Mouse (Mus musculus) limb, embryonic 13.5 days (tissue): ENCODE data around the gene Sirpa. TPM values are rescaled to one million over a fixed set of nuclear protein-coding genes. Genes with fewer than 3 reads are reported as not detected.
A peak's percentile ranks its signal among the peaks of the same experiment; 100 is the strongest.

Experiments used
- ATAC-seq: fragments of 200-750 bp; cut with Nextera tagmentation; 2 replicates; pipeline ENCODE4 v1.8.0; 2017; ENCODE audit warnings: low read depth, moderate number of reproducible peaks, moderate TSS enrichment; ENCODE audit not compliant: low FRiP score
- H3K27ac ChIP-seq: fragments of 300-500 bp; sonication (generic); 2 replicates; pipeline ENCODE4 v1.5.1; 2015; ENCODE audit warnings: inconsistent platforms, mild to moderate bottlenecking, moderate library complexity
- H3K27me3 ChIP-seq: fragments of 300-500 bp; sonication (generic); 2 replicates; pipeline ENCODE4 v1.6.1; 2015; ENCODE audit warnings: mild to moderate bottlenecking, inconsistent platforms
- H3K36me3 ChIP-seq: fragments of 300-500 bp; sonication (generic); 2 replicates; pipeline ENCODE4 v1.6.1; 2015; ENCODE audit warnings: inconsistent platforms, mild to moderate bottlenecking, moderate library complexity
- H3K4me1 ChIP-seq: fragments of 300-500 bp; sonication (generic); 2 replicates; pipeline ENCODE4 v1.6.1; 2015; ENCODE audit warnings: inconsistent platforms
- H3K4me2 ChIP-seq: fragments of 300-500 bp; sonication (generic); replicated peaks from 2 replicates; pipeline ENCODE4 v1.6.1; 2015; ENCODE audit warnings: inconsistent platforms, mild to moderate bottlenecking, moderate library complexity
- H3K4me3 ChIP-seq: fragments of 300-500 bp; sonication (generic); 2 replicates; pipeline ENCODE4 v1.5.1; 2015; ENCODE audit warnings: moderate library complexity, mild to moderate bottlenecking, inconsistent platforms
- H3K9ac ChIP-seq: fragments of 300-500 bp; sonication (generic); 2 replicates; pipeline ENCODE4 v1.6.1; 2015; ENCODE audit warnings: mild to moderate bottlenecking, inconsistent platforms
- H3K9me3 ChIP-seq: fragments of 300-500 bp; sonication (generic); 2 replicates; pipeline ENCODE4 v1.6.1; 2016; ENCODE audit warnings: inconsistent platforms
- WGBS: fragments of 180-500 bp; shearing (Covaris S2); methylation state at CpG from one replicate; pipeline ENCODE4 v1.1.7; 2015; 5-methylcytosine and 5-hydroxymethylcytosine counted together
- polyA plus RNA-seq: library from polyadenylated mRNA; unstranded; fragments of >200 nt; fragmentation: Nextera tagmentation; extraction: Ambion mirVana; gene quantifications from 2 replicates; pipeline ENCODE4 v1.2.1, GENCODE M21; 2015

Gene Sirpa
- polyA plus RNA-seq, 1 experiment from 2014 or later: 21.2 TPM

- Histone ChIP-seq H3K4me3 (no peak overlapping the region), H3K9me3 (no peaks in the 10 kb centered on the region), H3K9ac (no peak overlapping the region), H3K4me1 (0 out of 2 replicates have a peak, but pooled peaks cover 8% of the 10 kb centered on the region), H3K4me2 (no peak overlapping the region), H3K27ac (no peak overlapping the region), H3K27me3 (peaks cover 7% of the 10 kb centered on the region; the same call in 1 of the 2 replicates), H3K36me3 (no peaks in the 10 kb centered on the region)
- 83% methylated on average over 11 of the region's 11 CpGs for WGBS
- no peak for ATAC-seq
Measured at GRCm38 (mm10) chr2:129585904-129586514, 6.6 kb upstream of the Sirpa start.

GRCm38 (mm10) chr2:129587241-129587640 lies 5.4 kb upstream of the Sirpa start:
- Histone ChIP-seq H3K27ac (no peak overlapping the region), H3K36me3 (no peaks in the 10 kb centered on the region), H3K9me3 (no peaks in the 10 kb centered on the region), H3K4me3 (no peak overlapping the region), H3K4me2 (no peak overlapping the region), H3K4me1 (peaks cover 12% of the 10 kb centered on the region), H3K27me3 (peaks cover 7% of the 10 kb centered on the region; the same call in 1 of the 2 replicates), H3K9ac (no peak overlapping the region)
- WGBS: 56% methylated on average over 3 of the region's 3 CpGs
- no peak for ATAC-seq

- H3K9ac ChIP-seq: no peak overlapping the region
Measured at GRCm38 (mm10) chr2:129587825-129588251, 4.8 kb upstream of the Sirpa start.

DNA sequence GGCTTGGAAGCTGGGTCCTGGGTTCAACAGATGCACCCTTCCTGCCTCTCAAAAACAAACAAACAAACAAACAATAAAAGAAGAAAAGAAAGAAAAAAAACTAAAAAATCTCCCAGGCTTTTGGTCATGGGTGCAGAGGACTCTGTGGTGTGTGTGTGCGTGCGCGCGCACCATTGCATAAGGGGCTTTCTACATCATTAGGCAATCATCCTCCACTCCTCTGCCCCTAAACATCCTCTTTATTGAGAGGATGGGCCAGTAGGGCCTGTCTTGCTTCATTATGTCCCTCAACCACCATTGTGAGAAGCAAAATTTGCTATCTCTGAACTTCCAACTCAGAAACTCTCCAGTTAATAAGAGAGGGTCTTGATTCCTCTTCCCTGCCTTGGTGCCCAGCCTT lies 738 bp upstream of the Sirpa start:
- Histone ChIP-seq H3K27ac (no peak overlapping the region), H3K36me3 (no peaks in the 10 kb centered on the region), H3K27me3 (peaks cover 15% of the 10 kb centered on the region; the same call in 1 of the 2 replicates), H3K9me3 (no peaks in the 10 kb centered on the region), H3K9ac (peak overlapping the region; percentile 84; the same call in 1 of the 2 replicates), H3K4me1 (peaks cover 31% of the 10 kb centered on the region), H3K4me2 (peak overlapping the region; percentile 86), H3K4me3 (peak overlapping the region; percentile 69)
- 99% methylated on average over 4 of the region's 4 CpGs for WGBS
- ATAC-seq: no peak

More at GRCm38 (mm10) chr2:129587825-129588251, 4.8 kb upstream of the Sirpa start:
- no peaks in the 10 kb centered on the region for H3K36me3 ChIP-seq
- H3K9me3 ChIP-seq: no peaks in the 10 kb centered on the region
- H3K4me2 ChIP-seq: no peak overlapping the region
- H3K27ac ChIP-seq: no peak overlapping the region
- WGBS: 18% methylated on average over 7 of the region's 7 CpGs
- peaks cover 7% of the 10 kb centered on the region; the same call in 1 of the 2 replicates for H3K27me3 ChIP-seq
- no peak overlapping the region for H3K4me3 ChIP-seq
- H3K4me1 ChIP-seq: peaks cover 16% of the 10 kb centered on the region
- no peak for ATAC-seq

- 0 out of 2 replicates have a peak, but pooled peaks cover 8% of the 10 kb centered on the region for H3K27me3 ChIP-seq
- H3K4me3 ChIP-seq: peak overlapping the region; percentile 69
- ATAC-seq: peak; percentile 85
- H3K9me3 ChIP-seq: no peaks in the 10 kb centered on the region
- peak overlapping the region; percentile 84 for H3K9ac ChIP-seq
- H3K4me2 ChIP-seq: peak overlapping the region; percentile 86
- peaks cover 25% of the 10 kb centered on the region for H3K4me1 ChIP-seq
- peak overlapping the region; percentile 87 for H3K27ac ChIP-seq
- WGBS: 0% methylated on average over 20 of the region's 77 CpGs
- no peaks in the 10 kb centered on the region for H3K36me3 ChIP-seq
Measured at GRCm38 (mm10) chr2:129593141-129593875, 673 bp downstream of the Sirpa start.

DNA sequence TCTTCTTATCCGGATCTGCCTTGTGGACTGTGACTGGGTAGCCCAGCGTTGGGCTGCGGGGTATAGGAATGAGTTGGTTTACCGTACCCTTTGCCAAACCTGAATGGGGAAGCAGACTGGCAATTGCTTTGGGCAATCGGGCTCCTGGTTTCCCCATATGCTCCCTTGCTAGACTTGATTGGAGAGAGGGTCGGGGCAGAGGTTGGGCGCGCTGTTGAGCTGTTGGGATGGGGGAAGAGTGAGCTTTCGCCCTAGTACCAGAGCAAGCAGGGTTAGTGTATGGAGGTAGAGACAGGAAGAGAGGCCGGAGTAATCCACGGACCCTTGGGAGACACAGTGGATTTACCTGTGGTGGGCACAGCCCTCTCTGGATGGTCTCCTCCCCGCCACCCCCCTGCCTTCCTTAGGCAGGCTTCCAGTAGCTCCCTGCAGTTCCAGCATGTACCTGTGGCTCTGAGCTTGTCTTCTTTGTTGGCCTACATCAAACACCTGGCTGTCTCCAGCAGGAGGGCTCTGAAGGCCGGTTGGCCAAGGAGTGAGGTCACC lies 1.3 kb downstream of the Sirpa start:
- Histone ChIP-seq H3K9me3 (no peaks in the 10 kb centered on the region), H3K4me3 (peak overlapping the region; percentile 69), H3K36me3 (no peaks in the 10 kb centered on the region), H3K9ac (peak overlapping the region; percentile 84), H3K27ac (peak overlapping the region; percentile 87), H3K4me2 (peak overlapping the region; percentile 86), H3K4me1 (peaks cover 25% of the 10 kb centered on the region), H3K27me3 (0 out of 2 replicates have a peak, but pooled peaks cover 8% of the 10 kb centered on the region)
- peak; percentile 9; the same call in 1 of the 2 replicates for ATAC-seq
- WGBS: 6% methylated on average over 13 of the region's 13 CpGs

DNA sequence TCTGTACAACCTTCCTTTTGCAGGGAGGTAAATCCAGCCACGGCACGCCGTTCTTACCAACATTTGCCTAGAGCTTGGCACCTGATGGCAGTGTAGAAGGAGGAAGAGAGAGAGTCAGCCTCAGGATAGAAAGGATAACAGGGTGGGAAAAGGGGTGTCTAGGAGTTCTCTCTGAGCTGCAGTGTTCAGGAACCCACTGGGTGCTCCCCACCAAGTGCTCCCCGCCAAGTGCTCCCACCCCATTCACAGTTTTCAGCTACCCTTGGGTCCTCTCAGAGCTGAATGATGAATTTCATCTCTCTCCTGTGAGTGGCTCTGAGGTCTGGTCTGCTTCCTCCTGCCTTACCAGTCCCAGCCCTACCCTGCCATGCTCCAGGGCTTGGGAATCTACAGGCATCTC lies 1.9 kb downstream of the Sirpa start:
- Histone ChIP-seq H3K4me1 (peaks cover 30% of the 10 kb centered on the region), H3K36me3 (no peaks in the 10 kb centered on the region), H3K9ac (peak overlapping the region; percentile 84), H3K27me3 (0 out of 2 replicates have a peak, but pooled peaks cover 8% of the 10 kb centered on the region), H3K9me3 (no peaks in the 10 kb centered on the region), H3K27ac (no peak overlapping the region), H3K4me3 (peak overlapping the region; percentile 69), H3K4me2 (peak overlapping the region; percentile 86)
- no peak for ATAC-seq
- 79% methylated on average over 4 of the region's 4 CpGs for WGBS

DNA sequence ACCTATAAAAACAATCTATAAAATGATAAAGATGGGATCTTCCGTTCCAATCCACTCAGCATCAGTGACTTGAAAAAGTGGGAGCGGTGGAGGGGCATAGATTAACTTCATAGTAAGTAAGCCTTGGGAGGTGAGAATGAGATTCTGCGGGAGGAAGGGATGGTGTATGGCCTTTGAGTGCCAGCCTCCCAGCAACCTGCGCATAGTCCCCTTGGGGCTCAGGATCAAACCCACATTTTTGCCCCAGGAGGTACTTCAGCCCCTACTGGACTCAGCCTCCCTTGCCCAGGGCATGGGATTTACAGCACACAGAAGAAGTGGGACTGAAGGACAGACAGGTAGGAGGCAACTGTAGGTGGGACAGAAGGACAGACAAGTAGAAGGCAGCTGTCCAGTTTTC lies 2.6 kb downstream of the Sirpa start:
- Histone ChIP-seq H3K4me2 (no peak overlapping the region), H3K36me3 (no peaks in the 10 kb centered on the region), H3K27ac (no peak overlapping the region), H3K9ac (no peak overlapping the region), H3K9me3 (no peaks in the 10 kb centered on the region), H3K27me3 (0 out of 2 replicates have a peak, but pooled peaks cover 8% of the 10 kb centered on the region), H3K4me3 (no peak overlapping the region), H3K4me1 (peaks cover 32% of the 10 kb centered on the region)
- 73% methylated on average over 4 of the region's 4 CpGs for WGBS
- no peak for ATAC-seq

- Histone ChIP-seq H3K9me3 (no peaks in the 10 kb centered on the region), H3K27ac (no peak overlapping the region), H3K4me2 (no peak overlapping the region), H3K4me3 (no peak overlapping the region), H3K36me3 (no peaks in the 10 kb centered on the region), H3K27me3 (0 out of 2 replicates have a peak, but pooled peaks cover 8% of the 10 kb centered on the region), H3K9ac (no peak overlapping the region), H3K4me1 (peaks cover 32% of the 10 kb centered on the region)
- 64% methylated on average over 7 of the region's 7 CpGs for WGBS
- ATAC-seq: no peak
Measured at GRCm38 (mm10) chr2:129595661-129596209, 3.1 kb downstream of the Sirpa start.

DNA sequence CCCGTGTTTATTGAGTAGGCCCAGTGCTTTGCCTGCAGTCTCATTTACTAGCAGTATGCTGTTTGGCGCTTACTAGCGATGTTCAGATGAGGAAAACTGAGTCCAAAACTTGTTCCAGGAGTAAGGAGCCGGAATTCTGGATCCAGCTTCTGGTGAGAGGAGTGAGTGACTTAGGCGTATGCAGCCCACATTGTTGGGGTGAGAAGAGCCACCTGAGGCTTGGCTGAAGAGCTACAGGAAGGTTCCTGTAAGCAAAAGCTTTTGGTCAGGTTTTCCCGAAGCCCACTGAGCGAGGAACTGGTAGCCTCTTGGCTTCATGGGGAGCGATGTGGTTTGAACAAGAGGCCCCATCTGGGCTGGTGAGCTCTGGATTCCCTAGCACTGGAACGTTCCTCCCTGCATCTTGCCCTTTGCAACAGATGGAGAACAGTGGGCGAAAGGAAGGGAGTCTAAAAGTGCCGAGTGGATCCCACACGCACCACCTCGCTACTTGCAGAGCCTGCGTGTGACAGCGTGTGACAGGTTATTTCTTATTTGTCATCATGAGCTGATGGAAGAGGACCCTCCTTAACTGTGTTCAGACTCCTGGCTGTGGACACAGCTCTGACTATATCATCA lies 4.0 kb downstream of the Sirpa start:
- 88% methylated on average over 15 of the region's 15 CpGs for WGBS
- Histone ChIP-seq H3K9ac (no peak overlapping the region), H3K9me3 (no peaks in the 10 kb centered on the region), H3K4me3 (no peak overlapping the region), H3K27ac (no peak overlapping the region), H3K4me1 (peaks cover 32% of the 10 kb centered on the region), H3K4me2 (no peak overlapping the region), H3K27me3 (0 out of 2 replicates have a peak, but pooled peaks cover 8% of the 10 kb centered on the region), H3K36me3 (no peaks in the 10 kb centered on the region)
- no peak for ATAC-seq

- H3K4me1 ChIP-seq: peaks cover 25% of the 10 kb centered on the region
- H3K27ac ChIP-seq: no peak overlapping the region
- no peak overlapping the region for H3K9ac ChIP-seq
- H3K9me3 ChIP-seq: no peaks in the 10 kb centered on the region
- H3K4me3 ChIP-seq: no peak overlapping the region
- H3K4me2 ChIP-seq: no peak overlapping the region
- 0 out of 2 replicates have a peak, but pooled peaks cover 8% of the 10 kb centered on the region for H3K27me3 ChIP-seq
- H3K36me3 ChIP-seq: no peaks in the 10 kb centered on the region
- ATAC-seq: no peak
- 38% methylated on average over 1 of the region's 1 CpGs for WGBS
Measured at GRCm38 (mm10) chr2:129597581-129597980, 4.9 kb downstream of the Sirpa start.
